ENCODE assay signal across 8 mouse cellular contexts in the genomic region with DNA sequence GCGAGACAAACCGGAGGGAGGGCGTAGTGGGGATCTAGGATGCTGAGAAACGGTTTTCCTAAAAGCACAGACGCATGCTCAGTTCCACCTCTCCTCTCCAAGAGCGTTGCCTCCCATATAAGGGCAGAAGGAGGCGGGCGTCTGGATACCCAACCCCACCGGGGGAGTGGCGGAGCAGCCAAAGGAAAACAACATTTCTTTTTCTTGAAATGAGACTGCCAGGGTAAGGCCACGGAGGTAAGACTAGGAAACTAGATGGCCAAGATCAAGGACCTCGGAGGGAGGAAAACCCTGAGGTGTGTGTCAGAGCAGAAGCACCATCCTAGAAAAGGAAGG. TPM values are rescaled to one million over a fixed set of nuclear protein-coding genes. Genes with fewer than 3 reads are reported as not detected.
DNase-seq lines count a peak whose midpoint lies in the region; ATAC-seq and TF ChIP-seq lines count a peak whose summit lies in the region.

No protein-coding gene starts in this region.

- H3K4me1 ChIP-seq in embryonic facial prominence, embryonic 13.5 days = peaks cover 20% of the 10 kb centered on the region
- H3K4me1 ChIP-seq in kidney, adult 2 months (ENCODE audit: control insufficient read depth, insufficient read depth, low read length) = peaks cover 3% of the 10 kb centered on the region; the same call in 1 of the 2 replicates
- peaks cover 25% of the 10 kb centered on the region for H3K4me1 ChIP-seq in limb, embryonic 10.5 days
- peaks cover 26% of the 10 kb centered on the region for H3K4me1 ChIP-seq in midbrain, embryonic 11.5 days (ENCODE audit: control insufficient read depth, insufficient read depth, low read length)
- peaks cover 16% of the 10 kb centered on the region for H3K4me1 ChIP-seq in stomach, embryonic 15.5 days

- peak overlapping the region; percentile 100 for H3K4me2 ChIP-seq in embryonic facial prominence, embryonic 13.5 days
- H3K4me2 ChIP-seq in midbrain, embryonic 11.5 days = peak overlapping the region; percentile 92
- peak overlapping the region; percentile 99 for H3K4me2 ChIP-seq in stomach, embryonic 15.5 days

- H3K27me3 ChIP-seq in embryonic facial prominence, embryonic 13.5 days = peaks cover 20% of the 10 kb centered on the region
- no peaks in the 10 kb centered on the region for H3K27me3 ChIP-seq in kidney, adult 2 months (replicated peaks; ENCODE audit: control insufficient read depth, insufficient read depth, low read length)
- H3K27me3 ChIP-seq in limb, embryonic 10.5 days (ENCODE audit: low read depth, poor library complexity, severe bottlenecking) = peaks cover 32% of the 10 kb centered on the region
- H3K27me3 ChIP-seq in midbrain, embryonic 11.5 days (ENCODE audit: control insufficient read depth, insufficient read depth, low read length) = no peaks in the 10 kb centered on the region; the same call in 1 of the 2 replicates
- H3K27me3 ChIP-seq in stomach, embryonic 15.5 days (replicated peaks) = peaks cover 9% of the 10 kb centered on the region; the same call in 1 of the 2 replicates

- peaks cover 32% of the 10 kb centered on the region for H3K36me3 ChIP-seq in embryonic facial prominence, embryonic 13.5 days
- no peaks in the 10 kb centered on the region for H3K36me3 ChIP-seq in kidney, adult 2 months (ENCODE audit: control insufficient read depth, insufficient read depth, low read length)
- peaks cover 66% of the 10 kb centered on the region for H3K36me3 ChIP-seq in limb, embryonic 10.5 days
- no peaks in the 10 kb centered on the region for H3K36me3 ChIP-seq in midbrain, embryonic 11.5 days (ENCODE audit: control insufficient read depth, insufficient read depth, low read length)
- H3K36me3 ChIP-seq in stomach, embryonic 15.5 days = no peaks in the 10 kb centered on the region

- H3K9ac ChIP-seq in embryonic facial prominence, embryonic 13.5 days = peak overlapping the region; percentile 58
- peak overlapping the region; percentile 47; the same call in 1 of the 2 replicates for H3K9ac ChIP-seq in midbrain, embryonic 11.5 days (ENCODE audit: low read length)
- 0 out of 2 replicates have a peak overlapping the region, but pooled peaks have one; percentile 13 for H3K9ac ChIP-seq in stomach, embryonic 15.5 days

- H3K27ac ChIP-seq in embryonic facial prominence, embryonic 13.5 days = no peak overlapping the region
- H3K27ac ChIP-seq in kidney, adult 2 months (ENCODE audit: insufficient read depth, low read depth, low read length) = no peak overlapping the region
- peak overlapping the region; percentile 68; the same call in 1 of the 2 replicates for H3K27ac ChIP-seq in limb, embryonic 10.5 days
- peak overlapping the region; percentile 60; the same call in 1 of the 2 replicates for H3K27ac ChIP-seq in midbrain, embryonic 11.5 days (ENCODE audit: low read depth, low read length)
- H3K27ac ChIP-seq in stomach, embryonic 15.5 days = no peak overlapping the region

- 1% methylated on average over 12 of the region's 12 CpGs for WGBS in embryonic facial prominence, embryonic 13.5 days
- WGBS in kidney, adult 2 months = 5% methylated on average over 12 of the region's 12 CpGs
- WGBS in limb, embryonic 10.5 days = 4% methylated on average over 12 of the region's 12 CpGs
- under 1% methylated on average over 12 of the region's 12 CpGs for WGBS in midbrain, embryonic 11.5 days
- under 1% methylated on average over 12 of the region's 12 CpGs for WGBS in stomach, embryonic 15.5 days

- H3K9me3 ChIP-seq in embryonic facial prominence, embryonic 13.5 days = no peaks in the 10 kb centered on the region
- no peaks in the 10 kb centered on the region for H3K9me3 ChIP-seq in limb, embryonic 10.5 days (replicated peaks)
- no peaks in the 10 kb centered on the region for H3K9me3 ChIP-seq in midbrain, embryonic 11.5 days (ENCODE audit: control insufficient read depth, low read length)
- H3K9me3 ChIP-seq in stomach, embryonic 15.5 days = no peaks in the 10 kb centered on the region

- peak overlapping the region; percentile 30 for H3K4me3 ChIP-seq in embryonic facial prominence, embryonic 13.5 days
- H3K4me3 ChIP-seq in kidney, adult 2 months (ENCODE audit: insufficient read depth, low read depth, low read length) = peak overlapping the region; percentile 27; the same call in 1 of the 2 replicates
- H3K4me3 ChIP-seq in limb, embryonic 10.5 days = peak overlapping the region; percentile 63
- peak overlapping the region; percentile 41 for H3K4me3 ChIP-seq in midbrain, embryonic 11.5 days (ENCODE audit: low read depth, low read length)
- peak overlapping the region; percentile 26 for H3K4me3 ChIP-seq in stomach, embryonic 15.5 days (replicated peaks)

- peak; percentile 44 to 72 for DNase-seq in urinary bladder, adult 18-20 months (ENCODE audit: low spot score in 2 of 2)
- no peak for DNase-seq in urinary bladder, postnatal 10 days (ENCODE audit: low spot score)
- DNase-seq in heart, adult 8-10 months (ENCODE audit: low spot score) = peak; percentile 80
- peak; percentile 85 for DNase-seq in kidney, adult 2 months
- peak; percentile 59 for DNase-seq in limb, embryonic 10.5 days (ENCODE audit: low spot score)
- DNase-seq in midbrain, embryonic 11.5 days (ENCODE audit: low spot score, missing footprints) = peak; percentile 93

- TF ChIP-seq POLR2A in kidney, adult 2 months (IDR thresholded peaks at IDR 0.05; ENCODE audit: low read depth, low read length) = no peak

- TF ChIP-seq CTCF in kidney, adult 2 months (conservative IDR thresholded peaks at IDR 0.05; ENCODE audit: insufficient read depth, insufficient read length, low read depth, low read length) = no peak

- ATAC-seq in embryonic facial prominence, embryonic 13.5 days (ENCODE audit: insufficient number of reproducible peaks, insufficient read depth, low FRiP score, low TSS enrichment, low read depth) = 0 out of 2 replicates have a peak, but pooled peaks have one; percentile 46
- ATAC-seq in midbrain, embryonic 11.5 days (ENCODE audit: low FRiP score) = peak; percentile 66
- ATAC-seq in stomach, embryonic 15.5 days (ENCODE audit: insufficient read depth, low FRiP score, low read depth) = peak; percentile 32; the same call in 1 of the 2 replicates

RNA-seq across cellular contexts. Expression of gene Dlat, which starts 38.1 kb away (rescaled TPM):
- 38.0 and 42.4 TPM in 2 replicates for polyA plus RNA-seq in embryonic facial prominence, embryonic 13.5 days (2015; fragmentation: Nextera tagmentation; extraction: Ambion mirVana)
- total RNA-seq in heart, adult 8-10 months (2022) = 100 to 1,000 TPM; 333 to 412 (median 402) TPM
- polyA plus RNA-seq in kidney, adult 2 months (2012; rRNA removed) = 60.8 and 70.8 TPM in 2 replicates
- polyA plus RNA-seq in limb, embryonic 10.5 days (2016; fragmentation: Nextera tagmentation; extraction: Ambion mirVana) = 61.7 and 62.1 TPM in 2 replicates
- polyA plus RNA-seq in midbrain, embryonic 11.5 days (2014; fragmentation: Nextera tagmentation; extraction: Ambion mirVana) = 63.5 and 66.4 TPM in 2 replicates
- 42.9 and 49.3 TPM in 2 replicates for polyA plus RNA-seq in stomach, embryonic 15.5 days (2015; fragmentation: Nextera tagmentation; extraction: Ambion mirVana)

RNA-seq across cellular contexts. Expression of gene Dixdc1, which starts 41.6 kb away (rescaled TPM):
- 22.6 and 23.3 TPM in 2 replicates for polyA plus RNA-seq in embryonic facial prominence, embryonic 13.5 days (2015; fragmentation: Nextera tagmentation; extraction: Ambion mirVana)
- 10 to 100 TPM in 1 of 4 experiments, 1 to 10 TPM in 3; 5.3 to 12.8 (median 6.1) TPM for total RNA-seq in heart, adult 8-10 months (2022)
- polyA plus RNA-seq in kidney, adult 2 months (2012; rRNA removed) = 4.6 and 5.3 TPM in 2 replicates
- 33.8 and 36.8 TPM in 2 replicates for polyA plus RNA-seq in limb, embryonic 10.5 days (2016; fragmentation: Nextera tagmentation; extraction: Ambion mirVana)
- 18.5 and 22.9 TPM in 2 replicates for polyA plus RNA-seq in midbrain, embryonic 11.5 days (2014; fragmentation: Nextera tagmentation; extraction: Ambion mirVana)
- 8.0 and 10.9 TPM in 2 replicates for polyA plus RNA-seq in stomach, embryonic 15.5 days (2015; fragmentation: Nextera tagmentation; extraction: Ambion mirVana)

RNA-seq across cellular contexts. Expression of gene 2310030G06Rik, which starts 48.7 kb away (rescaled TPM):
- polyA plus RNA-seq in embryonic facial prominence, embryonic 13.5 days (2015; fragmentation: Nextera tagmentation; extraction: Ambion mirVana) = 6.0 and 6.7 TPM in 2 replicates
- total RNA-seq in heart, adult 8-10 months (2022) = 1 to 10 TPM; 2.8 to 6.4 (median 4.9) TPM
- polyA plus RNA-seq in kidney, adult 2 months (2012; rRNA removed) = 39.0 and 41.1 TPM in 2 replicates
- 2.6 and 2.8 TPM in 2 replicates for polyA plus RNA-seq in limb, embryonic 10.5 days (2016; fragmentation: Nextera tagmentation; extraction: Ambion mirVana)
- polyA plus RNA-seq in midbrain, embryonic 11.5 days (2014; fragmentation: Nextera tagmentation; extraction: Ambion mirVana) = 0.88 and 1.2 TPM in 2 replicates
- 16.0 and 17.5 TPM in 2 replicates for polyA plus RNA-seq in stomach, embryonic 15.5 days (2015; fragmentation: Nextera tagmentation; extraction: Ambion mirVana)

RNA-seq across cellular contexts. Expression of gene Cryab, which starts 53.5 kb away (rescaled TPM):
- polyA plus RNA-seq in embryonic facial prominence, embryonic 13.5 days (2015; fragmentation: Nextera tagmentation; extraction: Ambion mirVana) = 17.1 and 21.3 TPM in 2 replicates
- total RNA-seq in heart, adult 8-10 months (2022) = 1,000 to 10,000 TPM; 3,411 to 4,078 (median 3,658) TPM
- 548 and 676 TPM in 2 replicates for polyA plus RNA-seq in kidney, adult 2 months (2012; rRNA removed)
- 2.4 and 3.1 TPM in 2 replicates for polyA plus RNA-seq in limb, embryonic 10.5 days (2016; fragmentation: Nextera tagmentation; extraction: Ambion mirVana)
- polyA plus RNA-seq in midbrain, embryonic 11.5 days (2014; fragmentation: Nextera tagmentation; extraction: Ambion mirVana) = 5.3 and 6.1 TPM in 2 replicates
- 64.1 and 74.6 TPM in 2 replicates for polyA plus RNA-seq in stomach, embryonic 15.5 days (2015; fragmentation: Nextera tagmentation; extraction: Ambion mirVana)

RNA-seq across cellular contexts. Expression of gene Hspb2, which starts 54.5 kb away (rescaled TPM):
- 4.8 and 5.7 TPM in 2 replicates for polyA plus RNA-seq in embryonic facial prominence, embryonic 13.5 days (2015; fragmentation: Nextera tagmentation; extraction: Ambion mirVana)
- 100 to 1,000 TPM; 150 to 156 (median 152) TPM for total RNA-seq in heart, adult 8-10 months (2022)
- 20.0 and 21.1 TPM in 2 replicates for polyA plus RNA-seq in kidney, adult 2 months (2012; rRNA removed)
- polyA plus RNA-seq in limb, embryonic 10.5 days (2016; fragmentation: Nextera tagmentation; extraction: Ambion mirVana) = not detected in 2 replicates
- 0.48 and 0.81 TPM in 2 replicates for polyA plus RNA-seq in midbrain, embryonic 11.5 days (2014; fragmentation: Nextera tagmentation; extraction: Ambion mirVana)
- polyA plus RNA-seq in stomach, embryonic 15.5 days (2015; fragmentation: Nextera tagmentation; extraction: Ambion mirVana) = 5.4 and 6.9 TPM in 2 replicates

Comparison
In these comparisons a context has a peak if more than half of its experiments do, and no peak if none do; other contexts are left out.
1. H3K27ac ChIP-seq: peak in limb, embryonic 10.5 days (single experiment) and midbrain, embryonic 11.5 days (single experiment); none in embryonic facial prominence, embryonic 13.5 days (single experiment), kidney, adult 2 months (single experiment) and stomach, embryonic 15.5 days (single experiment).
2. Peak in every context shown above with its lines, with median percentiles within 50 percentile points of each other: ATAC-seq, H3K4me2 ChIP-seq, H3K4me3 ChIP-seq and H3K9ac ChIP-seq.